Mouse (Mus musculus) spleen, adult 2 months (tissue): ENCODE results near the gene Nes. TPM values are rescaled to one million over a fixed set of nuclear protein-coding genes. Genes with fewer than 3 reads are reported as not detected.

ENCODE experiments used
- DNase-seq, 2 experiments: peaks; one replicate each; pipeline versions ENCODE4 v3.0.0 to v3.0.0-alpha.2; 2012 to 2021; ENCODE audit warnings: low spot score in 2 of 2, low read depth in 1 of 2
- H3K27ac ChIP-seq: fragments of 200-500 bp; 2 replicates; pipeline ENCODE4 v1.5.1; 2012; ENCODE audit warnings: low read length, inconsistent platforms; ENCODE audit not compliant: insufficient read depth
- H3K27me3 ChIP-seq: fragments of 200-500 bp; 2 replicates; pipeline ENCODE4 v1.6.1; 2012; ENCODE audit warnings: mild to moderate bottlenecking, moderate library complexity, low read length, inconsistent platforms; ENCODE audit not compliant: control insufficient read depth, insufficient read depth
- H3K36me3 ChIP-seq: fragments of 200-500 bp; 2 replicates; pipeline ENCODE4 v1.6.1; 2012; ENCODE audit warnings: mild to moderate bottlenecking, low read length, inconsistent platforms; ENCODE audit not compliant: control insufficient read depth, insufficient read depth
- H3K4me1 ChIP-seq: fragments of 200-500 bp; 2 replicates; pipeline ENCODE4 v1.6.1; 2011; ENCODE audit warnings: inconsistent platforms; ENCODE audit not compliant: control insufficient read depth, insufficient read depth, insufficient read length
- H3K4me3 ChIP-seq: fragments of 200-500 bp; 2 replicates; pipeline ENCODE4 v1.5.1; 2011; ENCODE audit warnings: mild to moderate bottlenecking, inconsistent platforms; ENCODE audit not compliant: insufficient read depth, insufficient read length; ENCODE audit errors: extremely low read depth
- CTCF ChIP-seq: fragments of 200-500 bp; IDR thresholded peaks from 2 replicates; pipeline ENCODE4 v1.5.1; 2011; ENCODE audit warnings: mild to moderate bottlenecking, inconsistent platforms; ENCODE audit not compliant: insufficient read depth, insufficient read length, insufficient replicate concordance; ENCODE audit errors: extremely low read depth
- POLR2A ChIP-seq: fragments of 200-500 bp; IDR thresholded peaks from 2 replicates; pipeline ENCODE4 v1.6.1; 2011; ENCODE audit warnings: low read depth, low read length, inconsistent platforms
- WGBS: fragments of 180-500 bp; shearing (Covaris S2); methylation state at CpG from one replicate; pipeline ENCODE4 v1.1.7; 2018; 5-methylcytosine and 5-hydroxymethylcytosine counted together
- polyA plus RNA-seq: library from polyadenylated mRNA; depleted of rRNA; stranded (reverse); fragments of >200 nt; gene quantifications from 2 replicates; pipeline ENCODE4 v1.2.3, GENCODE M21; 2012

Gene Nes
- polyA plus RNA-seq, 1 experiment: 1.2 TPM

- peaks cover 7% of the 10 kb centered on the region for H3K36me3 ChIP-seq
- DNase-seq: no peak
- peaks cover 21% of the 10 kb centered on the region for H3K27me3 ChIP-seq
- 49% methylated on average over 12 of the region's 12 CpGs for WGBS
- TF ChIP-seq CTCF (no peak), POLR2A (no peak)
- H3K4me3 ChIP-seq: no peak overlapping the region
- no peak overlapping the region for H3K27ac ChIP-seq
- no peaks in the 10 kb centered on the region; the same call in 1 of the 2 replicates for H3K4me1 ChIP-seq
Measured at GRCm38 (mm10) chr3:87945781-87946540, 24.9 kb upstream of the Nes start.

- H3K27ac ChIP-seq: no peak overlapping the region
- 18% methylated on average over 1 of the region's 1 CpGs for WGBS
- H3K27me3 ChIP-seq: peaks cover 21% of the 10 kb centered on the region
- no peak overlapping the region for H3K4me3 ChIP-seq
- H3K4me1 ChIP-seq: no peaks in the 10 kb centered on the region; the same call in 1 of the 2 replicates
- DNase-seq: no peak
- peaks cover 3% of the 10 kb centered on the region for H3K36me3 ChIP-seq
- TF ChIP-seq CTCF (no peak), POLR2A (no peak)
Measured at GRCm38 (mm10) chr3:87946541-87946860, 24.4 kb upstream of the Nes start.

- no peak overlapping the region for H3K4me3 ChIP-seq
- no peak for TF ChIP-seq CTCF
- no peak for TF ChIP-seq POLR2A
- no peaks in the 10 kb centered on the region; the same call in 1 of the 2 replicates for H3K4me1 ChIP-seq
- H3K36me3 ChIP-seq: peaks cover 2% of the 10 kb centered on the region; the same call in 1 of the 2 replicates
- no peak for DNase-seq
- peaks cover 25% of the 10 kb centered on the region for H3K27me3 ChIP-seq
- H3K27ac ChIP-seq: no peak overlapping the region
- WGBS: 7% methylated on average over 26 of the region's 26 CpGs
Measured at GRCm38 (mm10) chr3:87947056-87947810, 23.6 kb upstream of the Nes start.

DNA sequence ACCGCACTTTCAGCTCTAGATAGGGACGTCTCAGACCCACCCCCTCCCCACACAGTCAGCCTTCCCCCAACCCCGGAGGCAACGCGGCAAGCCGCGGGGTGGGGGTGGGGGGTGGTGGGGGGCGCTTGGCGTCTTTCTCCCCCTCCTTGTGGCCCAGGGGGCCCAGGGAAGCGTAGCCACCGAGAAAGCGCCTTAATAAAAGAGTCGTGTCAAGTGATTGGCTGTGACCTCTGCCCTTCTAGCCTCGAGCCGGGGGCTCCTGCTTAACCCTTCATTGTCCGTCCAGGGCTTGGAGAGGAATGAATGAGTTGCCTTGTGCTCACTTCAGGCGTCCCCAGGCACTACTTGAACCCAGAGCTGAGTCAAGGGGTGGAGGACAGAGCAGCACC is 23.1 kb upstream of the Nes start:
- H3K4me3 ChIP-seq: no peak overlapping the region
- no peak overlapping the region for H3K27ac ChIP-seq
- WGBS: 2% methylated on average over 17 of the region's 17 CpGs
- H3K36me3 ChIP-seq: peaks cover 1% of the 10 kb centered on the region; the same call in 1 of the 2 replicates
- no peaks in the 10 kb centered on the region; the same call in 1 of the 2 replicates for H3K4me1 ChIP-seq
- no peak for DNase-seq
- TF ChIP-seq CTCF (no peak), POLR2A (no peak)
- H3K27me3 ChIP-seq: peaks cover 28% of the 10 kb centered on the region

- Histone ChIP-seq H3K4me3 (no peak within 1 kb of the TSS), H3K4me1 (no peaks in the 10 kb centered on the region; the same call in 1 of the 2 replicates), H3K27me3 (peaks cover 31% of the 10 kb centered on the region), H3K36me3 (no peaks in the 10 kb centered on the region), H3K27ac (no peak within 1 kb of the TSS)
- no peak for DNase-seq
- no peak for TF ChIP-seq CTCF
- no peak for TF ChIP-seq POLR2A
- WGBS: 8% methylated on average over 35 of the region's 35 CpGs
Measured at GRCm38 (mm10) chr3:87948378-87949265, 22.3 kb upstream of the Nes start, which contains the start of gene Crabp2. Crabp2 (plus strand) TSS chr3:87948666.

DNA sequence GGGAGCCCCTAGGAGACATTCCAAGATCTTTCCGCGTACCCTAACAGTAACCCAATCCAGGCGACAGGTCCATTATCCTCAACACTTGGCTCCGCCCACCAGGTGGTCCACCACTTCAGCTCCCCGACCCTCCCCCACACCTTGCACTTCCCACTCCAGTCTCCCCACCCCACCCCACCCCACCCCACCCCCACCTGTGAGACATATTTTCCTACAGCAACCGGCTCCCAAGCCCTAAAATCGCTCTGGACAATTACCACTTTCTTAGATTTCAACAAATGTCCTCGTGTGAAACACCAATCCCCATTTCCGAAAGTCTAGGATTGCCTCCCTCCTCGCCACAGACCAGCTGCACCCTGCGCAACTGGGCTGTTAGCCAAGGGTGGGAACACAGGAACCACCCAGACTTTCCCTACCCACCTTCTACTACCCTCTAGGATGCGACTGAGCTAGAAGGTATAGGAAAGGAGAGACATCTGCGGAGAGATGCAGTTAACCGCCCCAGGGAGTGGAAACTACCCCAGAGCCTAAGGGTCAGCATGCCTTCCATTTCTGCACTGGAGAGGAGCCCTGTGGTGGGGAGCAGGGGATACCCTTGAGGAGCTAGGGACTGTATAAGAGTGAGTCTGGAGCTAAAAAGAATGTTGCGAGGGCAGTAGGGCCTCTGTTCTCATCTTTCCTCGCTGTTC is 21.5 kb upstream of the Nes start:
- no peak for DNase-seq
- Histone ChIP-seq H3K36me3 (no peaks in the 10 kb centered on the region), H3K4me1 (no peaks in the 10 kb centered on the region; the same call in 1 of the 2 replicates), H3K4me3 (no peak overlapping the region), H3K27me3 (peaks cover 31% of the 10 kb centered on the region), H3K27ac (no peak overlapping the region)
- WGBS: 32% methylated on average over 16 of the region's 16 CpGs
- TF ChIP-seq POLR2A: no peak
- no peak for TF ChIP-seq CTCF
